Mouse (Mus musculus) MN1 (cell line): ENCODE results near the gene Prdx3.

Source experiments
- DNase-seq: peaks from one replicate; pipeline ENCODE4 v3.0.0-alpha.2; 2016; ENCODE audit warnings: low spot score

Prdx3 gene

GRCm38 (mm10) chr19:60874064-60874694 lies at the start of gene Prdx3:
Gene Prdx3, minus strand, starts transcription at chr19:60874556.
- peak; percentile 95 for DNase-seq

GRCm38 (mm10) chr19:60916869-60917570 lies 42.7 kb upstream of the Prdx3 start:
- no peak for DNase-seq

DNA sequence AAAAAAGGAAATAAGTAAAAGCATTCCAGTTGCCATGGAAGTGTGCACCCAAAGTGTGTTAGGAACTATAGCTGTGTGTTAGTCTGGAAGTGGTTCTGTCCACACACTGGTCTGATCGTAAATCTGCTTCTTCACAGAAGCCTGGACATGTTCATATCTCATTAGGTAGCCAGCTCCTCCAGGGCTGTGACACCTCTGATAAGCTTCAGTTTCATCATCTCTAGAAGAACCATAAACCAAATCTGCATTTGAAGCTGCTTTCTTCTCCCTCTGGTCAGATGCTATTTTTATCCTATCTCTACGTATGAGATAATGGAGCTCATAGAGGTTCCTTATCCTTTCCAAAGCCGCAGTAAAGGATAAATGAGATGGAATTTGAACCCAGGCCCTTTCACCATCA lies 41.5 kb upstream of the Prdx3 start:
- no peak for DNase-seq

DNA sequence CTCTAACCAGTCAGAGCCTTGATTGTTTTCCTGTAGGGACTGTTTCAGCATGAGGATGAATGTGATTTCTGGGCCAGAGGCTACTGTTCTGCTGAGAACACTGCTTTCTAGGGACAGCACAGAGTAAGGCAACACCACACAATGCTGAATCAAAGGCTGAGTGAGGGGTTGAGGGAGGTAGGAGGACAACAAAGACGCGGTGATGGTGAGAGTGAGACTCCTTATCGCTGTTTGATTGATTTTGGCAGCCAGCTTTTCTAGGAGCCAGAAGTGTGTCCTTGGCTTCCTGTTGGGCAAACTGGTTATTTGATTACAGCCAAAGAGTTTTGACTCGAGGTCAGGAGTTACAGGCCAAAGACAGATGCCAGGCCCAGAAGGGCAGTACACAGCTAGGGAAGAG lies 40.9 kb upstream of the Prdx3 start:
- DNase-seq, result peak; percentile 36

GRCm38 (mm10) chr19:60911653-60912052 lies 37.3 kb upstream of the Prdx3 start:
- no peak for DNase-seq

- no peak for DNase-seq
These were observed 35.9 kb upstream of the Prdx3 start for GRCm38 (mm10) chr19:60910304-60910703.

DNA sequence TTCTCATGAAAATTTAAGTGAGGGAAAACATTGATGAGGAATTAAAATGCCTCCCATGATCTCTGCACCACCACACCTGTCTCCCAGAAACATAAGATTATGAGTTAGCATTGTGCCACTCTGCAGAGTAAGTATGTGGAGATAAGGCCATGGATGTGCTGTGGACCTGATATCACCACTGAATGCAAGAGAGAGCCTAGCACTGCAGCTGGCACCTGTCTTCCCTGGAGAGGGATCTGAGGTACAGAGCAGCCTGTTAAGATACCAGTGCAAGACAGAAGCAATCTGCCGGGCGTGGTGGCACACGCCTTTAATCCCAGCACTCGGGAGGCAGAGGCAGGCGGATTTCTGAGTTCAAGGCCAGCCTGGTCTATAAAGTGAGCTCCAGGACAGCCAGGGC lies 31.1 kb upstream of the Prdx3 start:
- DNase-seq, result no peak

GRCm38 (mm10) chr19:60903971-60904370 lies 29.6 kb upstream of the Prdx3 start:
- DNase-seq, result no peak

- DNase-seq, result no peak
These were observed 28.8 kb upstream of the Prdx3 start for GRCm38 (mm10) chr19:60903139-60903538.

DNA sequence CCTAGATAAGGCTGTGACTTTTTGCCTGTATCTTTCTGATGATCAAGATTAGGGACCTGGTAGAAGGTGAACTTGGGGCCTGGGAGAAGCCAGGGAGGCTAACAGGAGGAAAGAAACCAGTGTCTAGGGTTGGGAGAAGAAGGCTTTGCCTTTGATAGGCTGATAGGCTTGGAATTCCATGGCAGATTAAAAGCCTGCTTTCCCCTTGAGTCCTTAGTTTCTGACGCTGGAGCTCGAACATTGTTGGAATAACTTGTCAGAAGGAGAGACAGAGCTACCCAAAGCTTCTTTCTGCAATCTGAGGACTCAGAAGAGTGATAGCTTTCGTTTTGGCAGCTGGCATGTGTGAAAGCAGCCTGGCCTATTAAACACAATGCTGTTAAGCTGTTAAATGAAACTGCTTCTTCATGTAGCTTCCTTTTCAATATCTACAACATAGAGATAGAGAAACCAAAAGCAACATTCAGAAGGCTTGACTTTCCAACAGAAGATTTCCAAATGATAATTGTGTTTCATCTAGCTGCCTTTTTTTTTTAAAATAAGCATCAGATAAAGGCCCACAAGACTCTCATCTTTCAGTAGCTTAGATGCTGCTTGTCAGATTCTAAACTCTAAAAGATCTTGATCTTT lies 21.0 kb upstream of the Prdx3 start:
- DNase-seq, result no peak

GRCm38 (mm10) chr19:60891934-60892547 lies 17.7 kb upstream of the Prdx3 start:
- DNase-seq, result peak; percentile 74

- DNase-seq, result no peak
These were observed 16.7 kb upstream of the Prdx3 start for GRCm38 (mm10) chr19:60891123-60891470.

GRCm38 (mm10) chr19:60890391-60891122 lies 16.2 kb upstream of the Prdx3 start:
- DNase-seq, result peak; percentile 67

GRCm38 (mm10) chr19:60889714-60890315 lies 15.5 kb upstream of the Prdx3 start, which contains the start of gene Grk5:
Gene Grk5, plus strand, starts transcription at chr19:60889749.
- DNase-seq, result peak; percentile 96

DNA sequence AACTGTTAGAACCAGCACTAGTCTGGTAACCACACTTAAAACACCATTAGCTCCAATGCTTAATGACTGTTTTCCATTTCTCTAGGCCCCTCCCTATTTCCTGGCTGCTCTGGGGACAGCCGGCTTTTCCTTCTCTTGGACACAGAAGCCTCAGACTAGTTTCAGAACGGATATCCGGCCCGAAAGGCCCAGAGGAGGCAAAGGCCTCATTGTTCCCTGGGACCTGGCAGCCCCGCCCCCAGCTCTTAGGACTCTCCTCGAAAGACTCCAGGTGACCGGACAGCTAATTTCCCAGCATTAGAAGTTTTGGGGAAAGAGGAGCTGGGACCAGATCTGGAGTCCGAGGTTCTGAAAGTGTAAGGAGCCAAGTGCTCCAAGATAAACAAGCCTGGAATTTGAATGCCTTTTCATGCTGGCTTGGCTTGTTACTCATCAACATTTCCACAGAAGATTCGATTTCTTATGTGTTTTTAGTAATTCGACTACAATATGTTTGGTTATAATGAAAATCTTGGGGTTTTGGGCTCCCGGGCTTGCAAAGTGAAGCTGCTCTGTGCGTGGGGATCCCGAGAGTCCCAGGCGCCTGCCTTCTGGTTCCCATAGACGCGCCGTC lies 14.9 kb upstream of the Prdx3 start:
- peak; percentile 78 for DNase-seq

GRCm38 (mm10) chr19:60887637-60888036 lies 13.3 kb upstream of the Prdx3 start:
- DNase-seq, result no peak

GRCm38 (mm10) chr19:60883129-60883528 lies 8.8 kb upstream of the Prdx3 start:
- peak; percentile 69 for DNase-seq

DNA sequence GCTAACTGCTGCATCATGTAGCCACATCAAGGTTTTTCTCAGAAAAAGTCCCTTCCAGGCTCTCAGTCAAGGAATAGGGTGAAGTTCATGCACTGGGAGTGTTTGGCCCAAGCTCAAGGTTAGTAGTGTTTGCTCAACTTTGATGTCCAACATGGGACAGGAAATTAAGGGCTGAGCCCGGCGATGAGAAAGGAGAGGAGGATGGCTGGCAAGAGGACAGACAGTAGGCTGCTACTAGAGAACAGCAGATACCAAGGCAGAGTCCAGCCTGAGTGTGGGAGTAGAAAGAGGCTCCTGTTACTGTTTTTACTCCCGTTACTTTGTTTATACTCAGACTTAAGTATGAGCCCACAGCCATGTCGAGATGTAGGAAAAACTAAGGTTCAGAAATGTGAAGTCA lies 855 bp downstream of the Prdx3 start:
- DNase-seq, result no peak

DNA sequence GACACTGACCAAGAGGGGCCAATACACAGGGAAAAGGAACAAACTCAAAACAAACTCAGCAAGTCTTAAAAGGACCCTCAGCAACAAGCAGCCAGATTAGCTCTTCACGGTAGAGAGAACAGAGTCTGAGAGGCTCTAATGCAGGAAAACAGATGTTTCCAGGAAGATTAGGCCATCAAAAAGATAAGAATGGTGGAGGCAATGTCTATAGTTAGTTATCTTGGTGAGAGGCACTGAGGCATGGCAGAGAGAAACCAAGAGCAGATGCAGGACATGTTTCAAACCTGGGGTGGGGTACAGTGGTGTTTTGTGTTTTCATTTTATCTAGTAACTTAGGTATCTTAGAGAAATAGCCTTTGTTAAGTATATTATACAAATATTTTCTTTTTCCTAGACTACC lies 2.1 kb downstream of the Prdx3 start:
- DNase-seq, result no peak

DNA sequence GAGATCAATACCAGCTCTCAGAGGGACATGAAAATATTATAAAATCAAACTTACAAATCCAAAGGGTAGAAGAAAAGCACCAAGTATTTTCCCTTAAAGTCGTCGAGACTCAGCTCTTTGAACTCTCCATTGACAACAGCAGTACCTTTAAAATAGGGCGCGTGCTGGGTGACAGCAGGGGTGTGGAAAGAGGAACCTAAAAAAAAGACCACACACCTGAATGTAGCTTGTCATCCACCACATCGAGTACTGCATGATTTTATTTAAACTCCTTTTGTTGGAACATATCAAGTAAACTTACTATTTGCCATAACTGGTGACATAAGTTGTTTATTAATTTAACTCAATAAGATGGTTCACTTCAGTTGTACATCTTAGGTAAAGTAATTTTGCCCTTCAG lies 3.0 kb downstream of the Prdx3 start:
- no peak for DNase-seq

GRCm38 (mm10) chr19:60870489-60870888 lies 3.9 kb downstream of the Prdx3 start:
- DNase-seq, result no peak
